Mouse (Mus musculus) adrenal gland, adult 8-10 months (tissue): ENCODE results near the gene Thyn1. TPM values are rescaled to one million over a fixed set of nuclear protein-coding genes. Genes with fewer than 3 reads are reported as not detected.
A peak's percentile ranks its signal among the peaks of the same experiment; 100 is the strongest.

Experiments used
- DNase-seq: peaks from one replicate; pipeline ENCODE4 v3.0.0; 2022
- total RNA-seq, 4 experiments: library from RNA; stranded (reverse); gene quantifications; 2 replicates each; pipeline ENCODE4 v1.2.4; 2022

The Thyn1 gene
- 10 to 100 TPM; 44.9 to 56.8 (median 49.1) TPM for total RNA-seq

DNA sequence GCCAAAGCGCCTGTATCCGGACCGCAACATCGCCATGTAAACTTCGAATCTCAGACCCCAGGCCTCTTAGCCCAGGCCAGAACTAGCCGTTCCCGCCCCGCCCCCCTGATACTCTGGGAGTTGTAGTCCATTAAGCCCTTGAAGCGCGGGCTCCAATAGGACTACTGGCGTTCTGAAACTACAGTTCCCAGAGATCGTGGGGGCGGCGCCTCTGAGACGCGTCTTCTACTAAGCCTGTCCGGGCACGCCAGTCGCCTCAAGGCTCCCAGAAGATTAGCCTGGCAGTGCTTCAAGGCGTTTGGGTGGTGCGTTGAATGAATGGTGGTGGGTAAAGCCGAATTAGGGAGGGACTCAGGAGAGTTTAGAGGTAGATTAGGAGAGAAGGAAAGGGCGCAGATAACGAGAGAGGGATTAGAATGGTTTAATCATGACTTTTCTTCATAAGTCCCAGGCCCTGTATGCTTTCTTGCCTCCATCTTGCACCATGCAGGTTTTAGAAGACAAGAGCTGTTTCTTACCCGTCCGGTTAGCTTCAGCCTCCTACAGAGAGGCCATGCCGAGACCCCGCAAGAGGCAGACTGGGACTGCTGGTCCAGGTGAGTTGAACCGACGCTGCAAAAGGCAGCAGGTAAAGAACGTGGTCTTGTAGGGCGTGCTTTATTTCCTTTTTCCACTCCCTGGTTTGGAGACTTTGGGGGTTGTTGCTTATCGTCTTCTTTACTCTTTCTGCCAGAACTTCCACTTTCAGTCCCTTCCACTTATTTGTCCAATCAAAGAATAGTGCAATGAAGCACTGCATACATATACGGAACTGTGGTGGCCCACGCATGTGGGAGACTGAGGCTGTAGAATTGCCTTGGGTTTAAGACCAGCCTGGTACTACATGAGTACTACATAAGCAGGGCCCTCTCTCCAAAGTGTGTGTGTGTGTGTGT lies at the start of gene Thyn1, which contains the start of gene Acad8:
TSS of gene Thyn1 (plus strand) at position 250 of the 935 bp plus-strand sequence.
TSS of gene Acad8 (minus strand) at position 106 of the 935 bp plus-strand sequence.
- peak; percentile 96 for DNase-seq

DNA sequence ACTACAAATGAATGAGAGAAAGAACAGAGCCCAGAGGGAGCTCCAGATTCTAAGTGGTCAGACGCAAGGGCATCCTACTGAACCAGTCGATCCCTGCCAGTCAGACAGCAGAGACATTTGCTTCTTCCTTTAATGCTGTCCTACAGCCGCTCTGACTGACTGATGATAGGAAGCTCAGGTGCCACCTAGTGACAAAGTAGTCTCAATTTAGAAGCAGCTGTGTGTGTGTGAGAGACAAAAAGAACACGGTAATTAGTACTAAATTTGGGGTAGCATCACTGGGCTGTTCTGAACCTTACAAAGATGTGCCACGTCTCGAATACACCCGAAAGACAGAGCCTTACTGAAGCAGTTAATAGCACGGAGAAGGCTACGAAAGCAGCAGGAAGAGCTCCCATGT lies 21.8 kb upstream of the Thyn1 start:
- no peak for DNase-seq

DNA sequence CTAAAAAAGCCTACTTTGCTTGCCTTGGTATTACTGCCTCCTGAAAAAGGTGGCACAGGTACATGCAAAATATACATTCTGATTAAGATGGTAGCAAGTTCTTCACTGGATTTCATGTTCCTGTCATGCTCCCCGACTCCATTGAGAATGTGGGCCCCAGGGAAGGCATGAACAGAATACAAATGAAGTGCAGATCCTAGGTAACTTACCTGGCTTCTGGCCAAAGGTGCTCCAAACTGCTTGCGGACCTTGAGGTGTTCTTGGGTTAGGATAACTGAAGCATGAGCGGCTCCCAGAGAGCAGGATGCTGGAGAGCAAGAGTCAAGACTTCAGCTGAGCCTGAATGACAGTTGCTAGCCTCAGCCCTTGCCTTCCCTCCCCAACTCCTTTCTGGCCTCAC lies 20.7 kb upstream of the Thyn1 start:
- DNase-seq = no peak

DNA sequence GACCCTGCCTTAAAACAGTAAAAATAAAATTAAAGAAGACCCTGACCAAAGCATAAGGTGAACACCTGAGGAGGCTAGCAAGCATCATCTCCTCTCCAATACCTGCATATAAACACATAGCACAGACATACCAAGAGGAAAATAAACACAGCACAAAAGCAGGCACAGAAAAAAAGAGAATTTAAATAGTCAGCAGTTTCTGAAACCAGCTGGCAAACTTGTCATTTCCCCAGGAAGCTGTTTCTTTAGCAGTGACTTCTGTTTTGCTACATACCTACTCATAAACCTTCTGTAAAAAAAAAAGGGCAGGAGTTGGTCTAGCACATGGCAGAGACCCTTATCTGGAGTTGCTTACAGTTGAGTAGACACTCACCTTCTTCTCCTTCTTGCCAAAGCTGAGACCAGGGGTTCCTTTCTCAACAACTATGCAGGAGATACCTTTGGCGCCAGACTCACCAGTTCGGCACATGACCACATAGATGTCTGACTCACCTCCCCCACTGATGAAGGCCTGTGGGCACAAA lies 14.4 kb upstream of the Thyn1 start:
- no peak for DNase-seq

DNA sequence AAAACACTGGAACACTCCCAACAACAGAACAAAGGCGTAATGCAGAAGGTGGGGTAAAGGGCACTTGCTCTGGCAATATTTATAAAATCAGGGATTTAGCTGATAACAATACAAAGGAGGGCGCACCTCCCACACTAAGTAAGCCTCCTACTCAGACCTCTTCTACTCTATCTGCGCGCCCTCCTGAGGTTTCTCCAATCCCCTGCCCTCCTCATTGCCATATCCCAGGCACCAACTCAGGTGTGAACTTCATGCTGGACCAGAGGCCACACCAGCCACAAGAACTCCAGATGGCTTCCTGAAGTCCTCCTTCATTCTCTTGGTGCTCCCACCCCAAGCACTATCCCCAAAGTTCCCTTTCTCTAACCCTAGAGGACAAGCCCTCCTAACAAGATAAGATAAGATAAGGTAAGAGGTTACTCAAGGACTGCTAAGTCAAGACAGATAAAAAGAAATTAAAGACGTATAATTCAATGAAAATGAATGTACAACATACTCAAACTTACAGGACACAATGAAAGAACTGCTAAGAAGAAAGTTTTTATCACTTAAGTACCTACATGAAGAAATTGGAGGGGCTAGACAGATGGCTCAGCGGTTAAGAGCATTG lies 13.7 kb upstream of the Thyn1 start:
- DNase-seq = no peak

DNA sequence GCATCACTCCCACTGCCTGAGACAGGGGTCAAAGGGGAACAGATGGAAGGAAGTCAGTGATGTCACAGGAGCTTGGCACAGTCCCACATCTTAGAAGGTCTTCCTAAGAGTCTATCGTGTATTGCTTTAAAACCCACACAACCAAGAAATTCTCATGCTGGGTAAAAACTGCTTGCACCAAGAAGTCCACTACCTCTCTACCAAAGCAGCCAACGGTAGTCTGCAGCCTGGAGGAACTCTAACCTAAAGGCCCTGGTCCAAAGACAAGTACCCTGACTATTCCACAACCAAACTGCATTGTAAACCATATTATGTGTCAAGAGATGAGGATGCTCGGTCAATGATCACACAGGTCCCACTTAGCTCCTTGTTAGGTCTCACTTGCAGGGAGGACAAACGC lies 9.3 kb upstream of the Thyn1 start:
- DNase-seq = no peak

DNA sequence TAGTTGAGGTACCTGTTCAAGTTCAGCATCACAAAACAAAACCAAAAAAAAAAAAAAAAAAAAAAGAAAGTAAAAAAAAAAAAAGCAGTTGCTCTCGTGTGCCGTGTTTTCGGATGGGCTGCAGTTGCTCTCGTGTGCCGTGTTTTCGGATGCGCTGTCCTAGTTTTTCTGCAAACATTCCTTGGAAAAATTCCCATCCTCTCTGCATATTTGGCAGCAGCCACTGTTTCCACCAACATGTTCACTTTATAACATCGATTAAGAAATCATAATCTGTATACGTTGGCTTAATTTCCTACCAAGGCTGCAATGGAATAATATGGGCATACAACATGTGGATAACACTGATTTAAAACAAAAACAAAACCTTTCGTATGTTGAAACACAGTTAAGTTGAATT lies 6.4 kb upstream of the Thyn1 start:
- no peak for DNase-seq

DNA sequence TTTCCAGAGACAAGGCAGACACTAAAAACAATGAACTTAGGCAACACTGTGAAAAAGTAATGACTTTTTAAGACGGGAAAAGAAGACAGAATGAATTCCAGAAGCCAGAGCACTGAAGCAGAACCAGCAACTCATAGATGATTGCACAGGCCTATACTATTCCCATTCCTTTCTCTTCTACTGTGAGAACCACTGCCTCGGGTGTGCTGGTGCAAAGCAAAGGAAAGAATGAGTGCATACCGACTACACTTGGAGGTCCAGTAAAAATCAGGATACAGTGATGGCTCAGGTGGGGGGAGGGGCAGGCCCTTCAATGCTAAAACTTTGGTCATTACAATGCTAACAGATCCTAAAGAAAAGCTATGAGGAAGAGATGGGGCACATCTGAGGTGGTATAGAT lies 5.6 kb upstream of the Thyn1 start:
- no peak for DNase-seq

DNA sequence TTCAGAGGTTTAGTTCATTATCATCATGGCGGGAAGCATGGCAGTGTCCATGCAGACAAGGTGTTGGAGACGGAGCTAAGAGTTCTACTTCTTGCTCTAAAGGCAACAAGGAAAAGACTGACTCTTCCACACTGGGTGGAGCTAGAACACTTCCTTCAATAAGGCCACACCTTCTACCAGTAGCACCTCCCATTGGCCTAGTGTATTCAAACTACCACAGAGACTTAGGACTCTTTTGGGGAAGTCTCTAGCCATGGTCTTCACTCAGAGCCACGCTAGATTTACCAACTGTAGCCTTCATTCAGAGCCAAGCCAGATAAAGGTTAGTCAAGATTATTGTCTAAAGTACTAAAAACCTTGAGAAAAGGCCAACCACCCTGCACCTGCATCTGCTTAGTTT lies 2.4 kb upstream of the Thyn1 start:
- no peak for DNase-seq

DNA sequence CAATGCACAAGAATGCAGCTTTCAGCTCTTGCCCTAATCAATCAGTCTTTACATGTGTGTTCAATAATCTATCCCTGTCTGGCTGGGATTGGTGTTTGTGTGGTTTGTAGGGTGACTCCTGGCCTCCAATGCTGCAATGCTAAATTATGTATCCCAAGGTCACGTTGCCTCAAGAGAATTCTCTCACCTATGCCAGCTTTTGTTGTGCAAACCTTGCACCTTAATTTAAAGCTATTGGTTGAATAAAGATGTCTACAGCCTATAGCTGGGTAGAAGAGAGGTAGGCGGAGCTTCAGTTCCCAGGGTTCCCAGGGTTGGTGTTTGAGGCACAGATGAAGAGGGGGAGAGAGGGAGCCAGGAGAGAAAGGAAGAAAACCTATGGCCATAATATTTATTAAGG lies 2.0 kb upstream of the Thyn1 start:
- no peak for DNase-seq

DNA sequence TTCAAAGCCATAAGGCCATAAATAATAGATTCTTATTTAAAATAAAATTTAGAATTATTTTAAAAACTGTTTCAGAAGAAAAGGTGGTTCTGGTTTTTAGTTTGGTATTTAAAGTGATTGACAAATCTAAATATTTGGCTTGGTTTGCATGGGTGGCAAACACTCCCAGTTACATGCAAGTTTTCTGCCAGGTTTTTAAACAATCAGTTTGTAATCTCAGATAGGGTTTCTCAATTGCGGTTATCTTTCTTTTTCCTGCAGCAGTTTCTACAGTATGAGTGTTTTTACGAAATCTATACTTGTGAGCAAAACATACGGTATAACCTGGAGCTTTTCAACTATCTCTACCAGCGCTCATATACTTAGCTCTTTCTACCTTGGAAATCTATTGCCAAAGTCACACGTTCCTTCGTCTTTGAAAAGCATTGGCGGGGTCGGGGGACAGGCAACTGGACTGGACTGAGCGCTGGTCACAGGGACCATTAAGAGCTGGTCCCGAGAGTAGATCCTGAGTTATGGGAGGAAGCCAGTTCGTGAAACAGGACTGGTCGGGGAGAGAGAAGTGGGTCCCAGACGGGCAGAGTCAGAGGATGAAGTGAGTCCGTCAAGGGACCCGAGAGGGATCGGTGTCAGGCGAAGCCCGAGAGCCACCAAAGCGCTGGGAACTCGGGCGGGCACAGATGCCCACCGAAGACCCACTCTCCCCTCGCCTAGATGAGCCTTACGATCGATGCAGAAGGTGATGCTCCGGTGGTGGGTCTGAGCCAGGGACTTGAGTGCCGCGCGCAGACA lies 645 bp upstream of the Thyn1 start:
- DNase-seq = no peak

DNA sequence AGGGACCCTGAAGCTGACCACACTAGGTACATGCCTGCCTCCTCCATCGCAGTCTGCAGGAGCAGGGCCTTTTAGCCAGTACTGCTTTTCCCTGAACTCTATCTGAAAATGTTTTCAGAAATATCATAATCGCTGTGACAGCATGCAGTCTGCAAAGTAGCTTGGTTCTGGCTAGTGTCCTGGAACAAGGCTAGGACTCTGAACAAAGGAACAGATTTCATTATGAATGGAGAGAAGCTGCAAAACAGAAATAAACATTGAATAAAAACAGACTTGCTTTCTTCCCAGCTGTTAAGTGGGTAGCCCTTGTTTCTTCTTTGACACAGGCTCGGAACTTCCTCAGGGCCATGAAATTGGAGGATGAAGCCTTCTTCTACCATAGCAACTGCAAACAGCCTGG lies 5.7 kb downstream of the Thyn1 start:
- DNase-seq = no peak

DNA sequence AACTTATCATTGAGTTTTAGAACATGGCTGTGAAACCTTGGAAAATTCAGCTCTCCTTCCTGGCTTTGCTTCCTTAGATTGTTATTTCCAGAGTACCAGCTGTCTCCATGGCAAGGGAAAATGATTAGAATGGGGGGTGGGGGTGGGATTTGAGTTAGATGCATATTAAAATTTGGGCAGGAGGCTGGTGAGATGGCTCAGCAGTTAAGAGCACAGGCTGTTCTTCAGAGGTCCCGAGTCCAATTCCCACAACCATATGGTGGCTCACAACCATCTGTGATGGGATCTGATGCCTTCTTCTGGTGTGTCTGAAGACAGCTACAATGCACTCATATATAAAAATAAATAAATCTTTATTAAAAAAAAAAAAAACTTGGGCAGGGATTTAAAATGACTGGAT lies 6.4 kb downstream of the Thyn1 start:
- DNase-seq = no peak

DNA sequence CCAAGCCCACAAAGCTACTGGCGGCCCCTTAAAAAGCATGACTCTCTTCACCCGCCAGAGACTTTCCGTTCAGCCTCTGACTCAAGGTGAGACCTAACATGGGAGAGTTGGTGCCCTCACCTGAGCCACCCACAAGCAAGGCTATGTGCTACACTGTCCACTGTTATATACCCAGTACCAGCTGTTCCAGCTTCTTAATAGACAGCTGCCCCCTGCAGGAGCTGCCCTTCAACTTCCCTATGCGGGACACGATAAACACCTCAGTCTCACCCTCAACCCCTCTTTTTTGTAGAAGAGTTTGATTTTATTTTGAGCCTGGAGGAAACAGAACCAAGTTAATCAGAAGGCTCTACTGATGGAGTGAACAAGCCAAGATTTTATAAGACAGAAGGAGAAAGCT lies 7.4 kb downstream of the Thyn1 start:
- DNase-seq = no peak

DNA sequence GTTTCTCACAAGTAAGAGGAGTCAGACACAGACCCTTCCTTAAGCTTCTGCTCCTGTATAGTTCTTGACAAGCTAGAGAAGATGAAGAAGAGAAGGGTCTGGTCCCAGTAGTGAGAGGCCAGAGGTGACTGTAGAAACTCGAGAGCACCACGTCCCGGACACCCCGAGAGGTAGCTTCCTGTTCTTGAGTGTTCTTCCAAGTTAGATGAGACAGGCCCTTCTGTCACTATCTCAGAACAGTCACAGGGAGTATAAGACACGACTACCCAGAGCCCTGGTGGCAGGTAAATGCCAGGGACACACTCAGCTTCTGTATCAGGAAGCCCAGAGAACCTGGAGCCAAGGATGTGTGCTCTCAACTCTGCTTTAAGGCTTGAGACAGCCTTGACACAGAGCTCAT lies 9.7 kb downstream of the Thyn1 start:
- no peak for DNase-seq

DNA sequence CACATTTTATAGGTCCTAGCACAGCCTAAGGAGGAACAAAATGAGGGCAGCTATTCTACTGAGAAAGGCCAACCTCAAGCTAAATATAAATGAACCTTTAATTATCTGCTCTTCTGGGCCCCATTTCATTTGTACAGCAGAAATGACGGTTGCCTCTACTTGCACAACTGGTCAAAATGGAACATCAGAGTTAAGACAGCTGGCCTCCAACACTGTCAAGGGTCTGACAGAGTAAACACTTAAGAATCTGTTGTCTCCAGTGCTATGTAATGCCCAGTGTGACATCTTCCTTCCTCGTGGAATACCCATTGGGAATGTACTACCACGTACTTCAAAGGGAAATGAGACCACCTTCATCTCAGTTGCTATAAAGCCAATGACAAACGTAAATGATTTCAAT lies 12.1 kb downstream of the Thyn1 start:
- DNase-seq = no peak

DNA sequence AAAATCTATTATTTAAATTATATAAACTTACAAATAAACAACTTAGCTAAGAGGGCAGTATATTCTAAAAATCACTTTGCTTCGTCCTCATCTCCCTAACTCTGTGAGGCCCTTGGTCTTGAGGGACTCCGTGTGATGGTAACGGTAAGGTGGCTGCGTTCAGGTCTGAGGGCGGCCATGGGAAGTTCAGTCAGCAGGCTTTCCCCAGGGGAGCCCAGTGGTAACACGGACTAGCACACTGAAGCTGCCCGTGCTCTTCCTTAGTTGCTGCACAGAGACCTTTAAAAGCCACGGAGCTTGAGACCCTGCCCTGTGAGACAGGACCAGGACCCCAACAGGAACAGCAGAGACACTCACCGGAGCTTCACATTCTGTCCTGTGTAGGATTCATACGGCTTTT lies 19.5 kb downstream of the Thyn1 start:
- no peak for DNase-seq

DNA sequence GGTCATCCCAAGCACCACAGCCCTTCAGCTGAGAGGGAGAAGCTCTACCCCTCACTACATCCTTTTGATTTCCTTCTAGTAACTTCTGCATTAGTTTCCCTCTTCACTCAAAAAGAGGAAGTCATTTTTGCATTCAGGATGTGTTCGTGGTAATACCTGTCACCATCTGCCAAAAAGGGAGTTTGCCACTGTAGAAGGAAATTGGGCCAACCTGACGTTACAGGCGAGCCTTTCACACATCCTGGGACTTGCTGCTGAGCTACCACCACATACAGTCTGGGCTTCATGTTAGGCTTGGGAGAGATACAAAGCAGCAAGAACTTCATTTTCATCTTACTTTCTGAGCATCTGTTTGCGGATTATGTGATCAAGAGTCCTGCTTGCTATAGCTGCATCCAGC lies 24.2 kb downstream of the Thyn1 start:
- DNase-seq = no peak

DNA sequence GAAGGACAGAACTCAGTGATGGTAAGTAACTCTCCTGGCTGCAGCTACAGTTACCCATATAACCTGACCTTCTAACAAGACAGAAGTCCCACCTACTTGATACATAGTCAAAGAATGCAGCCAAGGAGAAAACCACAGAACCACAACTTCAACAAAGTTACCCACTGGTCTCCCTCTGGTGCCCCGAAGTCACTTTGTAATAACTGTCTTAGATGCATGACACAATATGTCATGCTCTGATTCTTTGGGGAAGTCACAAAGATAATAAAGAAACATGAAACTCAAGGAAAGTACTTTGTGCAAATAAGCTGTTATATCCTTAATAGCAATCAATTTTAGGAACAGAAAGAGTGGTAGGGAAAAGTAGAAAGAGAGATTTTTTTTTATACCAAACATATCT lies 27.2 kb downstream of the Thyn1 start:
- no peak for DNase-seq

DNA sequence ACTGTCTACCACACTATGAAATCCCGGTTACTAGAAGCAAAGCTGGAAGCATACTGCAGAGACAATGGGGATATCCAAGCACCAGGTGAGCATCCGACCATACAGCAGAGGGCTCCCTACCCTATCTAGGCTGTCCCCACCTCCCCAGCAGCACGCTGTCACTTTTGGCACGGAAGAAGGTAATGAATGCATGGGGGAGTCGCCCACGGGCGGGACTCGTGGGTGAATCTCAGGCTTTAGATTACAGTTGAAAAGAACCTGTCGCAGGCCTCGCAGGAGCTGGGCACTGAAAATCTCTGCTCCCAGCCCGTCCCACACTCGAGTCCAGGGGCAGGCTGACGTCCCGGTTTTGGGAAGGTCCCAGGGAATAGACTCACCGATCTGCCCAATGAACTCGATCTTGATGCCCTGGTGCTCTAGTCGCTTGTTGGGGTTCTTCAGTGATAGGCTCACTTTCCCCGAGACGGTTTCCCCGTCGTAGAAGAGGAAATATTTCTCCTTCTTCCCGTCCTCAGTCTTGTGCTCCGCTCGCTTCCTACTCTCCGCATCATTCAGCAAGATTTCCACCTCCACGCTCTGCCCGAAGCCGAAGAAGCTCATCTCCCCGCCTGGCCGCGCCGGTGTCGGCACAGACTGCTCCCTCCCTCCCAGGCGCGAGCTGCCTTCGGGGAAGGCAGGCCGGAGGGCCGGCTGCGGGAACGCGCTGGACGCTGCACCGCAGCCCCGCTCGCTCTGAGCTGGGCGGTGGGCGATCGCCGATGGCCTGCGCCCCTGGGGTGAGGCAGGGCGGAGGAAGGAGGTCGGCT lies 29.7 kb downstream of the Thyn1 start:
- DNase-seq = peak; percentile 20

DNA sequence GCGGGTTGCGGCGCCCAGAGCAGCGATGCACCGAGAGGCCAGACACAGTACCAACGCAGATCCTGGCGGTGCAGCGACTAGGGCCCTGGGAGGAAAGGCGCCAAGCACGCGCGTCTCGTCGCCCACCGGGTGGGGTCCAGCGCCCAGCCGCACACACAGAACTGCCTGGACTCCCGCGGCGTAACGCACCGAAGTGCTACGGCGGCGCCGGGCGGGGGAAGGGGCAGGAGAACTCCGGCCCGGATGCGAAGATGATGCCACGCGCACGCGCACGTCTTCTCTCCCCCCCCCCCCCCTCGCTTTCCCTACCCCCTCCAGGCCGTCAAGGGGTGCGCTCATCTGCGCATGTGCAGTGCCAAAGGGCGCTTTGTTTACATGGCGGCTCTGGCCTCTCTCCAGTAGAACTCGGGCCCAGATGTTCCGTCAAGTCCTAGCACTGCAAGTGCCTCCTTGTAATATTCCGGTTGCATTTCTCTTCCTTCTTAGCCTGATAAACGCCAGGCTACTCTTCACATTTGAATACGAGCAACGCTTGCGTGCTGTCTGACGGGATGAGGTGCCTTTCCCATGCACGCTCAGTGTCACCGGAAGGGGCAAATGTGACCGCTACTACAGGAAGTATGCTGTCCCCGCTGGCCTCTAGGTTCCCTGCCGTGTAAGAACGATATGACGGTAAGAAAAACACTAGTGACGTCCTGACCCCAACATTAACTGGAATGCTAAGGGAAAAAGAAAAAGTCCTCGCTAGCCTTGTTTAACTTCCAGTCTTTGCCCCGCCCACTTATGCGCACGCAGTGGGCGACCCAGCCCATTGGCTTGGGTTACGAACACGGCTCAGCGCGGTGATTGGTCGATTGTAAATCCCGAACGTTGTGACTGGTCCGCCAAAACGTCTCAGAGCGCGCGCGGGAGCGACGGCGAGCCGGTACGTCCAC lies 30.6 kb downstream of the Thyn1 start, which contains the start of the genes Vps26b and Ncapd3:
TSS of gene Vps26b (minus strand) at position 238 of the 935 bp plus-strand sequence.
TSS of gene Ncapd3 (plus strand) at position 348 of the 935 bp plus-strand sequence.
- DNase-seq = peak; percentile 95
